Mouse (Mus musculus) layer of hippocampus, postnatal 25 days (tissue): ENCODE data around the gene Pwwp2a. TPM values are rescaled to one million over a fixed set of nuclear protein-coding genes. Genes with fewer than 3 reads are reported as not detected.
A peak's percentile ranks its signal among the peaks of the same experiment; 100 is the strongest.

Experiments used
- DNase-seq, 2 experiments: peaks; one replicate each; pipeline ENCODE4 v3.0.0; 2022; ENCODE audit warnings: mixed read lengths in 2 of 2, low spot score in 1 of 2; ENCODE audit errors: extremely low spot score in 1 of 2
- total RNA-seq, 2 experiments: library from RNA; stranded (reverse); gene quantifications; 2 replicates each; pipeline ENCODE4 v1.2.3; 2021

The Pwwp2a gene
- total RNA-seq, 2 experiments from 2014 or later: 66.8 to 72.4 TPM

DNA sequence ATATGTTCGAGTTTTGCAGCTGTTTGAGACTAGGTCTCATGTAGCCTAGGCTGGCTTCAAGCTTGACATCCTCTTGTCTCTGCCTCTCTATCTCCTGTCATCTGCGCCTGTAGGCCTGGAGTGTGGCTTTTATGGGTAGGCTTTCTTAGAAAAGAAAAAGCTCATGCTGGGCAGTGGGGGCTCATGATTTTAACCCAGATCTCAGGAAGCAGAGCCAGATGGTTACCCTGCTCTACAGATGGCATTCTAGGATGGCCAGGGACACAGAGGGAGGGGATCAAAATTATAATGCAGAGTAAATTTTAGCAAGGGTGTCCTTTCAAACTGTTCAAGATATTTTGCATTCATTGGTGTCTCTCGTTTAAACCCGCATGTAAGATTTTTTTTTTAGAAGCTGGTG lies 30.4 kb downstream of the Pwwp2a start:
- no peak for DNase-seq

DNA sequence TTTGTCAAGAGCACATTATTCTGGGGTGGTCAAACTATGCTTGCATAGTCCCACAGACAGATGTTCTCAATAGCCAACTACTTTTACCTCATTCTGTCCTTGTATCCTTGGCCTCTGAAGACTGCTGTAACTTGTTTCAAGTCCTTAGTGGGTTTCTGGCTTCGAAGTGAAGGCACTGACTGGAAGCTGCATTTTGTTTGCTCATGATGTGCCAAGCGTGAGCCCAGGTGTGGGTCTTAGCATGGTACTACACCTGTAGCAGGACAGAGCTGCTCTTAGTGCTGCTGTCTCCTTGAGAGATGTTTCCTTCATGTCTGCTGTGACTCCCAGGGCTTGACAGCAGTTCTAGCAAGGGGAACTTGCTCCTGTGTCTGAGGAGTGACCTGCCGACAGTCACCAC lies 41.6 kb downstream of the Pwwp2a start:
- no peak for DNase-seq

DNA sequence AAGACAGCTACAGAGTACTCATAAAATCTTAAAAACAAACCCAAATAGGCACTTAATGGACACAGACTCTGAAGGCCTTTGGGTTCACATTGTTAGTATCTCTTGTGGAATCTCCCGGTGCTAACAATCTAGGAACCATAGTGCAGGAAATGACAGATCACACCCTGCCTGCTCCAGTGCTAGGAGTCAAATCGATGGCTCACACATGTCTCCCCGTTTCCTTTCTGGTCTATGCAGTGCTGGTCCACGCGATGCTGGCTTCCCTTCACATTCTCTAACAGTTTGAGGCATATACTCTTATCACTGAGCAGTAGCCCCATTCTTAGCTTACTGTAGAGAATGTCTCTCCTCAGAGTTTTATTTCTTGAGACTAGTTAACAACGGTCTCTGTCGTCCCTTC lies 46.0 kb downstream of the Pwwp2a start:
- DNase-seq: no peak

DNA sequence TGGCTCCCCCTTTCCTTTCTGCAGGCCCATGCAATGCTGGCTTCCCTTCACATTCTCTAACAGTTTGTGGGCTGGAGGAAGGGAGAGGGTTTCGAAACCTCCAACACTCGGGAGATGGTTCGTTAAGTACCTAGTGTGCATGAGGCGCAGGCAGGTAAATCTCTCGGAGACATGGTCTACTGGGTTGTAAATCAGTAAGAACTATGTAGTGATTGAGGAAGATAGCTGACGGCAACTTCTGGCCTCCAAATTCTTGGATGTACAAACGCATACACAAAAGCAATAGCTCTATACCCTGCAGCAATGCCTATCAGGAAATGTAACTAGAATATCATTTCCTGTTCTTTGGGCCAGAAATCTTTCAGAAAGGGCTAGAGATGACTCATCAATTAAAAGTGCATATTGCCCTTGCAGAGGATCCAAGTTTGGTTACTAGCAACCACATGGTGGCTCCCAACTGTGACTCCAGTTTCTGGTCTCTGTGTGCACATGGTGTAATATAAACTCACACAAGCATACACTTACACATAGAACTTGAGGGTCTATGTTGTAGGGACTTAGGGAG lies 47.0 kb downstream of the Pwwp2a start:
- DNase-seq: no peak

DNA sequence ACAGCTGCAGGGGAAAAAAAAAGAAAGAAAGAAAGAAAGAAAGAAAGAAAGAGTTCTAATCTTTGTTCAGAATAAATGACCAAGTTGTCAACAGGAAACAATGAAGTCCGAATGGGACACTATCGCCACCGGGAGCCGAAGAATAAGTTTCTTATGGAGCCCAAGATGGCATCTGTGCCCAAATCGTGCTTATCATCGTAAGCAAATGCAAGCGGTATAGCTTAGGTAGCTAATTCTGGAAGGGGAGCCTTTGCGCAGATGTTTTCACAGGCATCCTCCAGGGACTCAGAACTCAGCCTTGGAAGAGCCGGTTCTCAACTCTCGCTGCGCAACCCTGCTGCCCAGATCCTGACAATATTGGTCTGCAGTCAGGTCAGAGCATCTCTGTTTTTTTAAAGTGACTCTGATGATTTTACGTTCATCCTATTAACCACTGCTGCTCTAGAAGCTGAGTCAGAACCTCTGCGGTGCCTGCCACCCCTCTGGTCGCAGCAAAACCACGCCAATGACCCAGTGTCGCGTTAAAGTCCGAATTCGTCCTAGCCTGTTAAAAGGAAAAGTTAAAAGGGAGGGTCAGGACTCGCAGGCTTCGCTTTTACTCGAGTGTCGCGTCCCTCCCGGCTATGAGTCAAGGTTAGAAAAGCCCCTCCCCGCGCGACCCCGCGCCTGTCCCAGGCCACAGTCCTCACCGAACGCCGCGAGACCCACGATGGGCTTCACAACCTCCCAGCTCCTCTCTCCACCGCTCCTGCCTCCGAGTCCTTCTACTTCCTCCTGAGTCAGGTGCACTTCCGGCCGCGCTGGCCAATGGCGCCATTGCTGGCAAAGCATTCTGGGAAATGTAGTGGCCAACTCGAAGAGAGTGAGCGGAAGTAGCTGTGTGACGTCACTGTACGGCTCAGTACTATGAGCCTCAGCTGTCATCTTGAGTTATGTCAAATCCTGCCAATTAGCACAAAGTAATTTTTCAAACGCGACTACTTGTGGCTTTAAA lies 65.7 kb downstream of the Pwwp2a start, which contains the start of gene Ttc1:
Gene Ttc1, minus strand, starts transcription at position 776 of the 994 bp plus-strand sequence.
- peak; percentile 85 to 93 for DNase-seq

DNA sequence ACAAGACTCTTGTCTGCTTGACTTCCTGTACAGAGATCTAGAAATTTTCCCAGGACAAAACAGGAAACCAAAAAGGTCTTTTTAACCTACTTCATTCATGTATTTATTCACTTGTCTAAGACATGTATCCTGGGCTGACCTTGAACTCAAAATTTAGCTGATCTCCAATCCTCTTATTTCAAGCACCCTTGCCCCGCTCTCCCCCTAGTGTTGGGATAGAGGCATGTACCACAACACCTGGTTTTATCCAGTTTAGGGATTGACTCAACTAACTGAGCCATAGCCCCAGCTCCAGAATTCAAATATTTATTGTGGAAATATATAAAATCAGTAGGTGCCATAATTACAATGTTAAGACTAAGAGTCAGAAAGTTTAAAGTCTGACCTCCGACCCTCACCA lies 69.7 kb downstream of the Pwwp2a start:
- DNase-seq: no peak

DNA sequence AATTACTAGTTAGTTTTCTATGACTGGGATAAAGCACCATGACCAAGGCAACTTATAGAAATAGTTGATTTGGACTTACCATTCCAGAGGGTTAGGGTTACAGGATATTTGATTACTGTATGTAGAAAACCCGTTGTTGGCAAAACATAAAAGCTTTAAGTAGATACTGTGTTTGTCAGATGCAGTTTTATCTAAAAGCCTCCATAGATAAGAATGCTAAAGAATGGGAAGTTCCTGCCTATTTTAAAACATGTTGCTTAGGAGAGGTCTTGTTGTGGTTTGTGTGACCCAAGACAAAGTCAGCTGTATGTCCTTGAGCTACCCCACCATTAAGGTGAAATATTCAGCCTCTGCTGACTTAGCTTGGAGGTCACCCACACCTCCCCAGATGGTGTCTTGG lies 72.8 kb downstream of the Pwwp2a start:
- DNase-seq: no peak

- DNase-seq: no peak
Measured at GRCm38 (mm10) chr11:43755411-43755810, 73.6 kb downstream of the Pwwp2a start.

DNA sequence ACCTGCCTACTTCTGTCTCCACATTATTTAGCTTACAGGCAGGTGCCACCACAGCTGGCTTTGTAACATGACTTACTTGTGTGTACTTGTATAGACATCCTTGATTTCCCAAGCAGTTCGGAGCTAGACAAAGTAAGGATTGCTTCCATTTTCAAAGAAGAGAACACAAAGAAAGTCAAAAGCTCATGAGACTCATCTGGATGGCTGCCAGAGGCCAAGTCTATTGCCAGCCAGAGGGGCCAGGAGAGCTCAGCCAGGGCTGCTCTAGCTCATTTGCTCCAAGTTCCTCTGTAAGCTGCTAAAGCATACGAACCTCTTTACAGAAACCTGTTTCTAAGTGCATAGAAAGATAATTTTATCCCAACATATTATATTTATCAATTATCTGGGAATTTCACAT lies 76.6 kb downstream of the Pwwp2a start:
- DNase-seq: no peak

DNA sequence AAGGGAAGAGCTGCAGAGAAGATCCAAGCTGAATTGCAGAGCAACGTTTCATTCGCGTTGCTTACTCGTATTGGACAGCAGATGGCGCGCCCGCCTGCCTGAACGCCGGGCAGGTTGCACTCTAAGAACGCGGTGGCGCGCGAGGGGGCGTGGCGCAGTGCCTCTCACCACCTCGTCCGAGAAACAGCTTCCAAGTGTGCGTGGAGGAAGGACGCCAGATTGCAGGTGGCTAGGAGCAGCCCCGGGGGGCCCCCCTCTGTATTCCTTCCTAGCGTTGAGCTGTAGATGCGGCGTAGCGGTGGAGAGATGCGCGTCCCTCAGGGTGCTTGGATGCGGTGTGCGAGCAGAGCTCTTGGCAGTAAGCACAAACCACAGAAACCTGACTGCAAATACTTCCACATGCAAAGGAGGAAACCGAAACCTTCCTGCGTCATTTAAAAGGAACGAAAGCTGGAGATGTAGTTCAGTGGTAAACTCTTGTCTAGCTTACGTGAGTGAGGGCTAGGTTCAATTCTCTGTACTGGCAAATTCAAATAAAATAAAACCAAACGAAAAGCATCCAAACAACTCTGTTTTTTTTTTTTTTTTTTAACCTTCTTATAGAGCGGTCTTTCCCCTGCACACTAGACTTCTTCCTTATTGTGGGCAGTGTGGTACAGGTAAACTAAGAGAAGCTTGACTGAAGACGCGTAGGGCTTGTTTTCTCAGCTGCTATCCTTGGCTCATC lies 85.3 kb downstream of the Pwwp2a start:
- DNase-seq: peak; percentile 65 to 74

DNA sequence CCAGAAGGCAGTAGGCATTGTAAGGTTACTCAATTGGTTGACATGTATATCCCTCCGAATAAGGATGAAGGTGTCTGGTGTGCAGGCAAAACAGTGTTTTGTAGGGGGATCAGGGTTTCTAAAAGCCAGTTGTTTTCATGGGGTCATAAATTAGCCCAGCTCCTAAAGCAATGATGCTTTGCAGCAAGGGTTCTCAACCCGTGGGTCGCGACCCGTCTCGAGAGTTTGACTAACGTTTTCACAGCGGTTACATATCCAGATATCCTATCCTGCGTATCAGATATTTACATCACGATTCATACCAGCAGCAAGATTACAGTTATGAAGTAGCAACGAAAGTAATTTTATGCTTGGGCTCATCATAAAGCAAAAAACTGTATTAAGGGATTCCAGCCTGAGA lies 86.0 kb downstream of the Pwwp2a start:
- DNase-seq: no peak

- no peak for DNase-seq
Measured at GRCm38 (mm10) chr11:43770110-43770509, 88.3 kb downstream of the Pwwp2a start.

Other genes starting within 250 kb of the Pwwp2a start
- 10 to 100 TPM; 50.0 to 52.5 TPM for gene Slu7, start 248.3 kb upstream of the Pwwp2a start, total RNA-seq
- 1 to 10 TPM; 1.0 to 1.9 TPM for gene C1qtnf2, start 207.7 kb upstream of the Pwwp2a start, total RNA-seq
- 10 to 100 TPM in 1 of 2 experiments, 1 to 10 TPM in 1; 9.3 to 13.1 TPM for gene Ccnjl, start 153.2 kb upstream of the Pwwp2a start, total RNA-seq
- gene 4933415A04Rik, start 95.0 kb upstream of the Pwwp2a start, total RNA-seq: 1 to 10 TPM; 1.5 to 1.6 TPM
- not detected for gene Fabp6, start 80.5 kb upstream of the Pwwp2a start, total RNA-seq
- 10 to 100 TPM; 45.5 to 56.4 TPM for gene Ttc1, start 66.0 kb downstream of the Pwwp2a start, total RNA-seq
- gene Adra1b, start 219.2 kb downstream of the Pwwp2a start, total RNA-seq: 1 to 10 TPM; 3.2 to 3.8 TPM